In genomic region chr2:77969956-77970355, GRCm38 (mm10) we compare ENCODE assay signal across 16 mouse cellular contexts.
"Had no signal": no experiment of that assay in that cellular context is flagged by ENCODE, and none has a peak within 500 bp of the region (broad histone marks: within the 10 kb centered on the region; RNA-seq: fewer than 3 reads in every experiment).

No protein-coding gene starts in this region.

- DNase-seq: heart, postnatal 10 days; heart, postnatal 14 days; heart, postnatal 36 days; heart, postnatal 4 days; kidney, adult 11 months; kidney, adult 18-20 months; kidney, adult 2 months; kidney, adult 8-10 months; kidney, adult 9 months; kidney, postnatal 10 days; kidney, postnatal 14 days; kidney, postnatal 25 days; kidney, postnatal 36 days; kidney, postnatal 4 days; layer of hippocampus, adult 9-11 months; layer of hippocampus, postnatal 36 days had no signal
